Mouse (Mus musculus) intestine, postnatal 0 days (tissue): Measurements from ENCODE around the gene B4galnt3. TPM values are rescaled to one million over a fixed set of nuclear protein-coding genes. Genes with fewer than 3 reads are reported as not detected.

Source experiments
- ATAC-seq: fragments of 200-750 bp; cut with Nextera tagmentation; 2 replicates; pipeline ENCODE4 v1.8.0; 2017; ENCODE audit warnings: mild to moderate bottlenecking, moderate TSS enrichment, moderate library complexity
- H3K27ac ChIP-seq: fragments of 300-500 bp; sonication (generic); 2 replicates; pipeline ENCODE4 v1.5.1; 2014; ENCODE audit warnings: mild to moderate bottlenecking, low read depth, low read length, moderate library complexity
- H3K27me3 ChIP-seq: fragments of 300-500 bp; sonication (generic); replicated peaks from 2 replicates; pipeline ENCODE4 v1.6.1; 2014; ENCODE audit warnings: low read length, mixed read lengths; ENCODE audit not compliant: control insufficient read depth, insufficient read depth
- H3K36me3 ChIP-seq: fragments of 300-500 bp; sonication (generic); 2 replicates; pipeline ENCODE4 v1.6.1; 2014; ENCODE audit warnings: mild to moderate bottlenecking, moderate library complexity; ENCODE audit not compliant: control insufficient read depth, insufficient read depth
- H3K4me1 ChIP-seq: fragments of 300-500 bp; sonication (generic); replicated peaks from 2 replicates; pipeline ENCODE4 v1.6.1; 2014; ENCODE audit warnings: antibody characterized with exemption, low read length, mixed read lengths; ENCODE audit not compliant: control insufficient read depth, insufficient read depth
- H3K4me2 ChIP-seq: fragments of 300-500 bp; sonication (generic); replicated peaks from 2 replicates; pipeline ENCODE4 v1.6.1; 2014; ENCODE audit warnings: low read depth, mild to moderate bottlenecking, moderate library complexity
- H3K4me3 ChIP-seq: fragments of 300-500 bp; sonication (generic); 2 replicates; pipeline ENCODE4 v1.5.1; 2014; ENCODE audit warnings: low read depth, low read length
- H3K9ac ChIP-seq: fragments of 300-500 bp; sonication (generic); 2 replicates; pipeline ENCODE4 v1.6.1; 2014; ENCODE audit warnings: mild to moderate bottlenecking, low read depth, low read length
- H3K9me3 ChIP-seq: fragments of 300-500 bp; sonication (generic); 2 replicates; pipeline ENCODE4 v1.6.1; 2016; ENCODE audit warnings: mixed run types; ENCODE audit not compliant: control insufficient read depth
- CTCF ChIP-seq: sonication (generic); IDR thresholded peaks from 2 replicates; pipeline ENCODE4 v1.5.1; 2016; ENCODE audit warnings: low read depth, mild to moderate bottlenecking, control low read depth, antibody characterized with exemption, moderate library complexity
- WGBS: fragments of 180-500 bp; shearing (Covaris S2); extraction: QIAGEN DNeasy Blood & Tissue Kit; methylation state at CpG from one replicate; pipeline ENCODE4 v1.1.7; 2014; 5-methylcytosine and 5-hydroxymethylcytosine counted together
- polyA plus RNA-seq: library from polyadenylated mRNA; unstranded; fragments of >200 nt; fragmentation: Nextera tagmentation; extraction: Ambion mirVana; gene quantifications from 2 replicates; pipeline ENCODE4 v1.2.1, GENCODE M21; 2015

B4galnt3 gene
- polyA plus RNA-seq, 1 experiment from 2014 or later: 0.95 TPM

GRCm38 (mm10) chr6:120318303-120318940 lies 24.1 kb upstream of the B4galnt3 start:
- Histone ChIP-seq H3K4me3 (no peak overlapping the region), H3K36me3 (no peaks in the 10 kb centered on the region), H3K9ac (no peak overlapping the region), H3K27me3 (no peaks in the 10 kb centered on the region), H3K4me2 (peak overlapping the region; percentile 0; the same call in 1 of the 2 replicates), H3K27ac (no peak overlapping the region), H3K9me3 (no peaks in the 10 kb centered on the region), H3K4me1 (no peaks in the 10 kb centered on the region)
- ATAC-seq: peak; percentile 53
- WGBS: 27% methylated on average over 11 of the region's 11 CpGs
- no peak for TF ChIP-seq CTCF

GRCm38 (mm10) chr6:120312443-120312842 lies 18.1 kb upstream of the B4galnt3 start:
- Histone ChIP-seq H3K9ac (no peak overlapping the region), H3K4me3 (no peak overlapping the region), H3K27ac (no peak overlapping the region), H3K36me3 (no peaks in the 10 kb centered on the region), H3K4me2 (no peak overlapping the region), H3K27me3 (no peaks in the 10 kb centered on the region), H3K9me3 (no peaks in the 10 kb centered on the region), H3K4me1 (no peaks in the 10 kb centered on the region)
- no peak for TF ChIP-seq CTCF
- no peak for ATAC-seq
- WGBS: 78% methylated on average over 5 of the region's 5 CpGs

- Histone ChIP-seq H3K4me2 (no peak overlapping the region), H3K4me1 (no peaks in the 10 kb centered on the region), H3K9ac (no peak overlapping the region), H3K27ac (no peak overlapping the region), H3K36me3 (no peaks in the 10 kb centered on the region), H3K9me3 (no peaks in the 10 kb centered on the region), H3K4me3 (no peak overlapping the region), H3K27me3 (no peaks in the 10 kb centered on the region)
- TF ChIP-seq CTCF: no peak
- WGBS: 42% methylated on average over 3 of the region's 3 CpGs
- 0 out of 2 replicates have a peak, but pooled peaks have one; percentile 49 for ATAC-seq
These were observed 15.4 kb upstream of the B4galnt3 start for GRCm38 (mm10) chr6:120309787-120310186.

- WGBS: 63% methylated on average over 9 of the region's 9 CpGs
- H3K9me3 ChIP-seq: no peaks in the 10 kb centered on the region
- H3K4me2 ChIP-seq: no peak overlapping the region
- no peaks in the 10 kb centered on the region for H3K36me3 ChIP-seq
- H3K27ac ChIP-seq: no peak overlapping the region
- no peaks in the 10 kb centered on the region for H3K27me3 ChIP-seq
- no peak for TF ChIP-seq CTCF
- no peak for ATAC-seq
- H3K4me1 ChIP-seq: no peaks in the 10 kb centered on the region
- H3K4me3 ChIP-seq: no peak overlapping the region
- H3K9ac ChIP-seq: no peak overlapping the region
These were observed 15.0 kb upstream of the B4galnt3 start for GRCm38 (mm10) chr6:120309338-120309737.

GRCm38 (mm10) chr6:120306859-120307594 lies 12.7 kb upstream of the B4galnt3 start:
- Histone ChIP-seq H3K9me3 (no peaks in the 10 kb centered on the region), H3K4me3 (no peak overlapping the region), H3K4me1 (no peaks in the 10 kb centered on the region), H3K36me3 (no peaks in the 10 kb centered on the region), H3K27me3 (no peaks in the 10 kb centered on the region), H3K4me2 (no peak overlapping the region), H3K27ac (no peak overlapping the region), H3K9ac (no peak overlapping the region)
- no peak for ATAC-seq
- TF ChIP-seq CTCF: no peak
- WGBS: 88% methylated on average over 3 of the region's 3 CpGs

GRCm38 (mm10) chr6:120302755-120303316 lies 8.5 kb upstream of the B4galnt3 start:
- H3K9me3 ChIP-seq: no peaks in the 10 kb centered on the region
- H3K27ac ChIP-seq: no peak overlapping the region
- H3K9ac ChIP-seq: no peak overlapping the region
- WGBS: 26% methylated on average over 16 of the region's 16 CpGs
- peak; percentile 57 for TF ChIP-seq CTCF
- H3K4me3 ChIP-seq: no peak overlapping the region
- no peaks in the 10 kb centered on the region for H3K36me3 ChIP-seq
- no peaks in the 10 kb centered on the region for H3K27me3 ChIP-seq
- H3K4me2 ChIP-seq: no peak overlapping the region
- no peak for ATAC-seq
- no peaks in the 10 kb centered on the region for H3K4me1 ChIP-seq
